Mouse (Mus musculus) ES-E14 (cell line): ENCODE data around the gene Atrip. TPM values are rescaled to one million over a fixed set of nuclear protein-coding genes. Genes with fewer than 3 reads are reported as not detected.

Source experiments
- DNase-seq: peaks from one replicate; pipeline ENCODE4 v3.0.0-alpha.2; 2013; ENCODE audit warnings: low read depth, low spot score
- H3K27ac ChIP-seq: 2 replicates; pipeline ENCODE4 v1.5.1; 2012; ENCODE audit warnings: low read depth, mild to moderate bottlenecking, low read length, moderate library complexity, mixed read lengths; ENCODE audit not compliant: poor library complexity, insufficient read depth, severe bottlenecking
- H3K36me3 ChIP-seq: 2 replicates; pipeline ENCODE4 v1.6.1; 2012; ENCODE audit warnings: mild to moderate bottlenecking, low read length, moderate library complexity, mixed read lengths; ENCODE audit not compliant: control insufficient read depth, poor library complexity, insufficient read depth, severe bottlenecking
- H3K4me1 ChIP-seq, 2 experiments: fragments of 150-350 bp in 1 of 2; sonication (generic) in 1 of 2; 2 replicates each; pipeline ENCODE4 v1.6.1; 2012; ENCODE audit warnings: low read length in 2 of 2, mild to moderate bottlenecking in 1 of 2, mixed read lengths in 1 of 2; ENCODE audit not compliant: control insufficient read depth in 2 of 2, insufficient read depth in 2 of 2, poor library complexity in 1 of 2
- H3K4me3 ChIP-seq, 2 experiments: fragments of 150-350 bp in 1 of 2; sonication (generic) in 1 of 2; 2 replicates each; pipeline ENCODE4 v1.5.1; 2012; ENCODE audit warnings: low read length in 2 of 2, low read depth in 1 of 2, mild to moderate bottlenecking in 1 of 2, mixed read lengths in 1 of 2; ENCODE audit not compliant: insufficient read depth in 1 of 2, poor library complexity in 1 of 2, severe bottlenecking in 1 of 2
- H3K9ac ChIP-seq: 2 replicates; pipeline ENCODE4 v1.6.1; 2012; ENCODE audit warnings: low read depth, mild to moderate bottlenecking, low read length, mixed read lengths; ENCODE audit not compliant: poor library complexity, insufficient read depth, severe bottlenecking
- H3K9me3 ChIP-seq: fragments of 150-350 bp; sonication (generic); 2 replicates; pipeline ENCODE4 v1.6.1; 2012; ENCODE audit warnings: low read depth, mild to moderate bottlenecking, low read length; ENCODE audit not compliant: control insufficient read depth, insufficient read depth
- CHD2 ChIP-seq: IDR thresholded peaks from 2 replicates; pipeline ENCODE4 v1.6.1; 2014; ENCODE audit warnings: mild to moderate bottlenecking, low read depth, low read length, inconsistent platforms
- HCFC1 ChIP-seq: IDR thresholded peaks from 2 replicates; pipeline ENCODE4 v1.6.1; 2012; ENCODE audit warnings: low read length, inconsistent platforms, borderline replicate concordance; ENCODE audit not compliant: insufficient read depth
- MAFK ChIP-seq: IDR thresholded peaks from 2 replicates; pipeline ENCODE4 v1.6.1; 2014; ENCODE audit warnings: mild to moderate bottlenecking, low read depth, low read length, inconsistent platforms; ENCODE audit not compliant: insufficient read depth
- ZC3H11A ChIP-seq: IDR thresholded peaks from 2 replicates; pipeline ENCODE4 v1.6.1; 2012; ENCODE audit warnings: low read depth, mild to moderate bottlenecking, inconsistent platforms, low read length, borderline replicate concordance
- ZNF384 ChIP-seq: IDR thresholded peaks from 2 replicates; pipeline ENCODE4 v1.6.1; 2012; ENCODE audit warnings: low read depth, low read length, inconsistent platforms
- in situ Hi-C, 2 experiments: fragments of 600-800 bp; cut with MboI; formaldehyde crosslinking; loops; one replicate each; pipeline ENCODE4 v1.15.1; 2025; ENCODE audit warnings: low sequenced_read_pairs in 2 of 2, inconsistent platforms in 1 of 2; ENCODE audit not compliant: unreplicated experiment in 2 of 2
- total RNA-seq: library from RNA; depleted of rRNA; stranded (reverse); fragments of 300-350 nt; gene quantifications from 2 replicates; pipeline ENCODE4 v1.2.3, GENCODE M21; 2012

Atrip gene
- total RNA-seq, 1 experiment = 17.1 TPM

DNA sequence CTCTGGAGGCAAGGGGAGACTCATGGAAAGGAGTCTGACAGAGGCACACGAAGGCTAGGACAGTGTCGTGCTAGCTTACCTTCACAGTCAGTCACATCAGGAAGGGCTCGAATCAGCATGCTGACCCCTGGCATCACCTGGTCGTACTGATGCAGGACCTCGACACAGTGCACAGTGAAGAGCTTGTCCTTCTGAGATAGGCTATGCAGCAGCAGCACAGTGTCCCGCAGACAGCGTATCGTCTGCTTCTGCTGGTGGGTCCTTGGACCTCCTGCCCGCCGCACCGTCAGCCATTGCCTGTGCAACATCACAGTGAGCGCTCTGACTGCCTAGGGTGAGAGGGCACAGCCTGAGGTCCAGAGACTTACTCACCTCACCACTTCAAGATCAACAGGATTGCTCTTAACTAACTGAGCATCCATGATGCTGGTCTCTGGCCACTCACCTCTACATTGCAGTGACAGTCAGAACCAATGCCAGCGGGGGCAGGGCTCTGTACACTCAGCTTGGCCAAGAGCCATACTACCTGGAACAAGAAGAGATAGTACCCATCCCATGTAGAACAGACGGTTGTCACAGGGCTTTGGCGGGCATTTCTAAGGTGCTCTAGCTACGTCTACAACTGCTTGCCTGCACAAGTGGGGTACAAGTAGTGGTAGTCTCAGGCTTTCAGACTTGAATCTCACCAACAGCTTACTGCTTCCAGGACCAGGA lies 13.6 kb downstream of the Atrip start:
- in situ Hi-C loops = no loop called here
- no peak for DNase-seq
- Histone ChIP-seq H3K36me3 (peaks cover 37% of the 10 kb centered on the region), H3K4me1 (peaks cover 0 to 16% of the 10 kb centered on the region in 2 experiments; a peak in 1 of 4 replicates), H3K9ac (no peak overlapping the region), H3K9me3 (no peaks in the 10 kb centered on the region), H3K27ac (peak overlapping the region; percentile 48; the same call in 1 of the 2 replicates), H3K4me3 (no peak overlapping the region)
- TF ChIP-seq ZC3H11A = no peak
- no peak for TF ChIP-seq MAFK
- no peak for TF ChIP-seq ZNF384
- no peak for TF ChIP-seq HCFC1
- TF ChIP-seq CHD2 = no peak

DNA sequence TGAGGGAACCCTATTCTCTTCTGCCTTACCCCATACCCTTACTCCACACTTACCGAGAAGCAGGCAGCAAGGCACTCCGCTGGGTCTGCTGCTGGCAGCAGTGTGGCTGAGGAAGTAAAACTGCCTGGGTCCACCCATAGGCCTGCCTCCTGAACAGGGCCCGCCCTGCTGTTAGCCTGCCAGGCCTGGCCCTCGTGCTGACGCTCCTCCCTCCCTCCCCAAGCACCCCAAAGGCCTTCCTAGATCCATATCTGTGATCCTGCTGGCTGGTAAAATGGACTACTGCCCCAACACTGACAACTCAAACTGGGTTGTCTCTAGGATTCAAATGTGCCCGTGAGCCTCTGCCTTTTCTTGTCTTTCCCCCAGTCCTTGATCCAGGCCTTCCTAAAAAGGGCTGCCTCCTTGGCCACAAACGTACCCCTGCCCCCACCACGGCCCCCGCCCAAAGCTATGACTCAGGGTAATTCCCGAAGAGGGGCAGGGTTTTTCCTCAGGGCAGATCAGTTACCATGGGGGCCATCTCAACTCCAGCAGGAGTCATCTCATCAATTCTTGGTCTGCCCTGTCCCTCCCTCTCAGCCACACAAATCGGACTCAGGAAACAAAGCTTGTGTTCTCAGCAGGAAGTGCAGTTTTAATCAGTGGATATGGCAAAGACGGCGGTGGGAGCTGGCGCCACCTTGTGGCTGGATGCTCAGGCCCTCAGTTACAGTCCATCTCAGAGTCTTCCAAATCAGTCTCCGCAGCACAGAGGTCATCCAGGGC lies 14.6 kb downstream of the Atrip start, which contains the start of gene Trex1:
TSS of gene Trex1 (minus strand) at position 599 of the 768 bp plus-strand sequence.
- H3K27ac ChIP-seq = peak within 1 kb of the TSS; percentile 83
- H3K4me1 ChIP-seq = peaks cover 0 to 23% of the 10 kb centered on the region in 2 experiments; a peak in 1 of 4 replicates
- H3K4me3 ChIP-seq = peak within 1 kb of the TSS; percentile 13 to 36
- no peaks in the 10 kb centered on the region for H3K9me3 ChIP-seq
- in situ Hi-C loops = no loop called here
- peak within 1 kb of the TSS; percentile 66; the same call in 1 of the 2 replicates for H3K9ac ChIP-seq
- peaks cover 30% of the 10 kb centered on the region for H3K36me3 ChIP-seq
- peak; percentile 62; the same call in 1 of the 2 replicates for TF ChIP-seq MAFK
- TF ChIP-seq ZC3H11A = no peak
- 0 out of 2 replicates have a peak, but pooled peaks have one; percentile 25 for TF ChIP-seq HCFC1
- no peak for TF ChIP-seq CHD2
- TF ChIP-seq ZNF384 = no peak
- peak; percentile 74 for DNase-seq

DNA sequence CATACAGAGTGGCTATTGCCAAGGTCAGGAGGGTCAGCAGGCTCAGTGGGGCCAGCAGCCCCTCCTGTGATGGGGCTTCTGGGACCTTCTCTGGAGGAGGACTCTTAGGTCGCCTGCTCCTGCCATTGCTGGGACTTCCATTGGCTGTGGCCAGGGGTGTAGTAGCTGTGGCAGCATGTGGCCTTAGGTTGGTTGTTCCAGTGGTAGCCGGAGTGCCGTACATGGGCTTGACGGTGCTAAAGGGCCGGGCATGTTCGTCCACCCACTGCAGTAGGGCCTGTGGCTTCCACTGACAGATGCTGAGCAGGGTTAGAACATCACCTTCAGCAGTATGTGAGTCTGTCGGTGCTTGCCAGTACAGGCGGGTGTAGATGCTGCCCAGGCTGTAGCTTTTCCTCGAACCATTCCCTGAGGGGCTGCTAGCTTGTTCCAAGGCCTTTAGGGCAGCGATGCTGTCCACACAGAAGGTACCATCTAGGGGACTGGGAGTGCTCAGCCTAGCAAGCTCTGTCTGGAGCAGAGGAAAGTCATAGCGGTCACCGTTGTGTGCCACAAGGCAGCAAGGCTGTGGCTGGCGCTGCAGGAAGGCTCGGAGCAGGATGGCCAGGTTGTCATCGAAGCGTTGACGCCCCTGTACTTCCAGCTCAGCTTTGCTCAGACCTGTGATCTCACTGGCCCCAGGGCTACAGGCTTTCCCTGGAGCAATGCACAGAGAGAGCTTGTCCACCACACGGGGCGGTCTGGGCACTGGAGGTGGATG lies 15.7 kb downstream of the Atrip start:
- H3K27ac ChIP-seq = no peak overlapping the region
- in situ Hi-C loops = no loop called here
- no peak for TF ChIP-seq MAFK
- TF ChIP-seq ZC3H11A = no peak
- no peak for TF ChIP-seq CHD2
- no peak for TF ChIP-seq HCFC1

DNA sequence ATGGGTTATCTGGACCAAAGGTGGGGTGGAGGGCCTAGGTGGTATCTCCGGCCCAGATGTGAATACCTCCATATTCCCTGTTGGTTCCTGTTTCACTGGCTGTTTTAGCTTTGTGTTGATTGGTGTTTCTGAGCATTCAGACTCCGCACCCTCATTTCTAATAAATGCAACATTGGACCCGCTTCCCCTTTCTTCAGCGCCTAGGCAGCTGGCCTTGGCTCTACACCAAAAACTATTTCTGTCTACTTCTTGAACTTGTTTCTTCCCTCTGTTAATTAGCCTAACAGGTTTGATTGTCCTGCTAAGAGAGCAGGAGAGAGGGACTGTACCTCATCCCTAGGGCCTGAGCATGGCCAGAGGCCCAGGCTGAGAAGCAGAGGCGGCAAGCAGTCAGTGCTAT lies 16.4 kb downstream of the Atrip start:
- in situ Hi-C loops = no loop called here
- H3K36me3 ChIP-seq = peaks cover 26% of the 10 kb centered on the region

More for the DNA sequence above, 15.7 kb downstream of the Atrip start:
- Histone ChIP-seq H3K36me3 (peaks cover 27% of the 10 kb centered on the region), H3K9ac (no peak overlapping the region), H3K4me1 (peaks cover 0 to 23% of the 10 kb centered on the region in 2 experiments; a peak in 2 of 4 replicates), H3K9me3 (no peaks in the 10 kb centered on the region), H3K4me3 (no peak overlapping the region)
- DNase-seq = no peak

More for the DNA sequence above, 16.4 kb downstream of the Atrip start:
- Histone ChIP-seq H3K4me1 (peaks cover 0 to 29% of the 10 kb centered on the region in 2 experiments; a peak in 2 of 4 replicates), H3K4me3 (no peak overlapping the region), H3K27ac (no peak overlapping the region), H3K9ac (no peak overlapping the region), H3K9me3 (no peaks in the 10 kb centered on the region)
- DNase-seq = no peak
- no peak for TF ChIP-seq ZNF384
- TF ChIP-seq MAFK = no peak
- TF ChIP-seq HCFC1 = no peak
- no peak for TF ChIP-seq CHD2
- TF ChIP-seq ZC3H11A = no peak
